Mouse (Mus musculus) lung, embryonic 14.5 days (tissue): ENCODE measurements around the gene Plscr3. TPM values are rescaled to one million over a fixed set of nuclear protein-coding genes. Genes with fewer than 3 reads are reported as not detected.

Experiments used
- ATAC-seq: fragments of 200-750 bp; cut with Nextera tagmentation; 2 replicates; pipeline ENCODE4 v1.8.0; 2017; ENCODE audit warnings: mild to moderate bottlenecking, moderate TSS enrichment, moderate library complexity; ENCODE audit not compliant: insufficient read depth
- DNase-seq: peaks from one replicate; pipeline ENCODE4 v3.0.0-alpha.2; 2015
- H3K27ac ChIP-seq: fragments of 300-500 bp; sonication (generic); 2 replicates; pipeline ENCODE4 v1.5.1; 2014; ENCODE audit warnings: low read depth, mild to moderate bottlenecking, moderate library complexity
- H3K27me3 ChIP-seq: fragments of 300-500 bp; sonication (generic); 2 replicates; pipeline ENCODE4 v1.6.1; 2014; ENCODE audit warnings: low read length, control low read depth; ENCODE audit not compliant: insufficient read depth
- H3K36me3 ChIP-seq: fragments of 300-500 bp; sonication (generic); 2 replicates; pipeline ENCODE4 v1.6.1; 2014; ENCODE audit warnings: control low read depth; ENCODE audit not compliant: insufficient read depth
- H3K4me1 ChIP-seq: fragments of 300-500 bp; sonication (generic); 2 replicates; pipeline ENCODE4 v1.6.1; 2014; ENCODE audit warnings: antibody characterized with exemption, control low read depth; ENCODE audit not compliant: insufficient read depth
- H3K4me2 ChIP-seq: fragments of 300-500 bp; sonication (generic); 2 replicates; pipeline ENCODE4 v1.6.1; 2014; ENCODE audit warnings: mild to moderate bottlenecking
- H3K4me3 ChIP-seq: fragments of 300-500 bp; sonication (generic); 2 replicates; pipeline ENCODE4 v1.5.1; 2014; ENCODE audit warnings: low read depth, low read length
- H3K9ac ChIP-seq: fragments of 300-500 bp; sonication (generic); 2 replicates; pipeline ENCODE4 v1.6.1; 2014
- H3K9me3 ChIP-seq: fragments of 300-500 bp; sonication (generic); 2 replicates; pipeline ENCODE4 v1.6.1; 2016; ENCODE audit warnings: low read depth, low read length, control low read depth
- CTCF ChIP-seq: IDR thresholded peaks from 2 replicates; pipeline ENCODE4 v1.5.1; 2016; ENCODE audit warnings: antibody characterized with exemption, low read depth
- WGBS: fragments of 180-500 bp; shearing (Covaris S2); extraction: QIAGEN DNeasy Blood & Tissue Kit; methylation state at CpG from one replicate; pipeline ENCODE4 v1.1.7; 2014; 5-methylcytosine and 5-hydroxymethylcytosine counted together
- polyA plus RNA-seq: library from polyadenylated mRNA; unstranded; fragments of >200 nt; fragmentation: Nextera tagmentation; extraction: Ambion mirVana; gene quantifications from 2 replicates; pipeline ENCODE4 v1.2.1, GENCODE M21; 2014

The Plscr3 gene
- polyA plus RNA-seq, 1 experiment from 2014 or later, result 115 TPM

DNA sequence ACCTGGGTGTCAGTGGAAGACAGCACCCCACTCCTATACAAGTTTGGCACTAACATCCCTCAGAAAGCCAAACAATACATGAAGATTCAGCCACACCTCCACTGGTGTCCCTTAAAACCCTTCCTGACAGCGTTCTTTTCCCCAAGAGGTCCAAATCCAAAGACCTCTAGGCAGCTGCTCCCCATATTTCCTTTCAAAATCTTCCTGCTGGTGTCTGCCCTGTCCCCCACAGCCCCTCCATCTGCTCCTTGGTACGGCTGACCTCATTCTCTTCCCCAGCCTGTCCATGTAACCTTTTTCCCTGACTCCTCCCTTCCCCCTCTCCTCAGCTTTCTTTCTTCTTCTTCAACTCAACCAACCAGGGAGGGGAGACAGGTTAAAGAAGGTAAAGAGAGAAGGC is 22.7 kb upstream of the Plscr3 start:
- Histone ChIP-seq H3K36me3 (peaks cover 41% of the 10 kb centered on the region), H3K4me1 (no peaks in the 10 kb centered on the region), H3K9me3 (no peaks in the 10 kb centered on the region), H3K27ac (no peak overlapping the region), H3K27me3 (no peaks in the 10 kb centered on the region), H3K4me3 (no peak overlapping the region), H3K9ac (no peak overlapping the region), H3K4me2 (no peak overlapping the region)
- ATAC-seq, result no peak
- 83% methylated on average over 2 of the region's 2 CpGs for WGBS
- no peak for TF ChIP-seq CTCF
- no peak for DNase-seq

DNA sequence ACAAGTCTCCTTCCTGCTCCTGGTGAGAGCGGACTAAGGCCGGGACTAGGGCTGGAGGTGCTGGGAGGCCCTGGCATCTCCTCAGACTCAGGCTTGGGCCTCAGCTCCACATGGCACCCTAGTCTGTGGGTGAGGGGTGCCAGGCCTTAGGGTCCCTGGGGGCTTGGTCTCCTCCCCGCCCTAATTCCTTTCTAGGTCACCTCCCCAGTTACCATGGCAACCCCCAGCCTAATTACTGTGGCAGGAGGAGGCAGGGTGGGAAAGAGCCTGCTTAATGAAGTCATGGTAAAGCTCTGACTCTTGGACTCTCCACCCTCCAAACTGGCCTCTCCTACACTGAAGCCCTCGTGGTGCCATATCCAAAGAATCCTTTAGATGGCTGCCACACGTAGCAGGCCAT is 17.3 kb upstream of the Plscr3 start:
- WGBS, result 73% methylated on average over 5 of the region's 5 CpGs
- Histone ChIP-seq H3K9me3 (no peaks in the 10 kb centered on the region), H3K27ac (no peak overlapping the region), H3K4me2 (no peak overlapping the region), H3K4me1 (peaks cover 3% of the 10 kb centered on the region; the same call in 1 of the 2 replicates), H3K36me3 (peaks cover 71% of the 10 kb centered on the region), H3K9ac (no peak overlapping the region), H3K4me3 (no peak overlapping the region), H3K27me3 (peaks cover 4% of the 10 kb centered on the region; the same call in 1 of the 2 replicates)
- no peak for DNase-seq
- TF ChIP-seq CTCF, result no peak
- ATAC-seq, result no peak

DNA sequence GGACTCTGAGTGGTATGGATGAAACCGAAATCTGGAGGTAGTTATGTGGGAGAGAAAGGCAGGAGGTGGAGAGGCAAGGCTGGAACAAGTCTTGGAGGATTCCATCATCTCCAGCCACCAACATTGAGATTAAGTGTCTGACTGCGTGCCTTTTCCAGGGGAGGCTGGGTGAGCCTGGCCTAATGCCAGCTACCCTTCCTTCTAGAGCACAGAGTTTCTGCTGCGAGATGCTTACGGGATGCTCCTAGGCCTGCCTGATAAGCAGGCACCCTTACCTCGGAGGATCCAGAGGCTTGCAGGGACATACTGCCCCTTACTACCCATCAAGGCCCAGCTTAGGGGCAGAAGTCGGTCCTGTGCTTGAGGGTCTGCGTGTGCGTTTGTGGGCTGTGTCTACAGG is 12.6 kb upstream of the Plscr3 start:
- Histone ChIP-seq H3K36me3 (peaks cover 32% of the 10 kb centered on the region), H3K27me3 (peaks cover 14% of the 10 kb centered on the region; the same call in 1 of the 2 replicates), H3K27ac (no peak overlapping the region), H3K9me3 (no peaks in the 10 kb centered on the region), H3K4me3 (peak overlapping the region; percentile 73), H3K4me2 (peak overlapping the region; percentile 75), H3K9ac (peak overlapping the region; percentile 55), H3K4me1 (peaks cover 16% of the 10 kb centered on the region; the same call in 1 of the 2 replicates)
- no peak for DNase-seq
- 51% methylated on average over 8 of the region's 8 CpGs for WGBS
- TF ChIP-seq CTCF, result no peak
- ATAC-seq, result no peak

DNA sequence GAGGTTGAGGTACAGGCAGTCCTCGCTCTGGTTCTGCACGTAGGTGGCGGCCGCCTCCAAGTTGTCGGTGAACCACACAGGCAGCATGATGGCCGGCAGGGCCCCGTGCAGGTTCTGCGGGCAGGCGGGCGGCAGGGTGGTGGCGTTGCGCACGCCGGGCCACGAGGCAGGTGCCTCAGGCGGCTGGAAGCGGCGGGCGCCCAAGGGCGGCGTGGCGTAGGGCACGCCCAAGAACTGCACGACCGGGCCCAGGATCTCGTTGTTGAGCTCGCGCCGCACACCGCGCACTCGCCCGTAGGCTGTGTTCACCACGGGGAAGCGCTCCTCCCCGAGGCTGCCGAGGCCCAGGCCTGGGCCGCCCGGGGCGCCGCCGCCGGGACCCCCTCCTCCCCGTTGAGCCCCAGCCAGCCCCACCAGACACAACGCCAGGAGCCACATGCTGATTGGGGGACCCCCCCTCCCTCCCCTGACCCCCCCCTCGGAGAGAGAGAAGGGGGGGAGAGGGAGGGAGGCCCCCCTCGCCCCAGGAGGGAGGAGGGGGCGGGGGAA is 12.1 kb upstream of the Plscr3 start:
- Histone ChIP-seq H3K4me1 (peaks cover 16% of the 10 kb centered on the region; the same call in 1 of the 2 replicates), H3K4me3 (peak overlapping the region; percentile 73), H3K36me3 (peaks cover 27% of the 10 kb centered on the region), H3K9me3 (no peaks in the 10 kb centered on the region), H3K9ac (peak overlapping the region; percentile 55), H3K4me2 (peak overlapping the region; percentile 75), H3K27me3 (peaks cover 14% of the 10 kb centered on the region; the same call in 1 of the 2 replicates), H3K27ac (no peak overlapping the region)
- DNase-seq (peak; percentile 60), ATAC-seq (no peak)
- WGBS, result 8% methylated on average over 46 of the region's 48 CpGs
- TF ChIP-seq CTCF, result no peak

DNA sequence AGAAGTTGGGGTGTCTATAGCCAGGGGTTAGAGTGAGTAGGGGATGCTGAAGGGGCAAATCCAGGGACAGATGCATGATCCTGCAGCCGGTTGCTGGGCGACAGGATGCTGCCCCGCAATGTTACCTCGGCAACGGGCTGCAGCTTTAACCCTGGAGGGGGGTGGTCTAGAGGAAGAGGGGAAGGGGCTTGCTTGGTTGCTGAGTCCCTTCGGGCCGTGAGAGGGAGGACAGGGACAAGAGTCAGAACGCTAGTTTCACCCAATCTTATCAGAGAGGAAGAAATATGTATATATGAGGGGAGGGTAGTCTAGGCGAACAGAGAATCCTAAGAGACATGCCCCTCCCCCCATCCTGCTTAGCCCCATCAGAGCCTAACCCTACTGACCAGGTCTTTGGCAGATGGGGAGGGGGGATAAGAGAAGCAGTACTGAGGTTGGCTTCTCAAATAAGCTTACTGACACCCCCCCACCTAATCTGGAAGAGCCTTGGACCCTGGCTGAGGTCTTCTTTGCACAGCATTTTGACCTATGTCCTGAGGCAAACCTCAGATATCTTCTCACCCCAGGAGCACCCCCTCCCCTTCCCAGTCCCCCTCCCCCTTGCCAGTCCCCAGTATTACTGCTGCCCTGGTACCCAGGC is 10.7 kb upstream of the Plscr3 start:
- peaks cover 21% of the 10 kb centered on the region for H3K36me3 ChIP-seq
- H3K9ac ChIP-seq, result peak overlapping the region; percentile 20
- ATAC-seq (no peak), DNase-seq (no peak)
- peaks cover 14% of the 10 kb centered on the region; the same call in 1 of the 2 replicates for H3K27me3 ChIP-seq
- peaks cover 19% of the 10 kb centered on the region; the same call in 1 of the 2 replicates for H3K4me1 ChIP-seq
- peak overlapping the region; percentile 73; the same call in 1 of the 2 replicates for H3K4me3 ChIP-seq
- 8% methylated on average over 9 of the region's 9 CpGs for WGBS
- no peaks in the 10 kb centered on the region for H3K9me3 ChIP-seq
- no peak overlapping the region for H3K27ac ChIP-seq
- TF ChIP-seq CTCF, result no peak
- peak overlapping the region; percentile 75 for H3K4me2 ChIP-seq

- H3K27me3 ChIP-seq, result peaks cover 14% of the 10 kb centered on the region; the same call in 1 of the 2 replicates
- no peaks in the 10 kb centered on the region for H3K9me3 ChIP-seq
- peaks cover 21% of the 10 kb centered on the region for H3K36me3 ChIP-seq
- peak overlapping the region; percentile 73 for H3K4me3 ChIP-seq
- peaks cover 19% of the 10 kb centered on the region; the same call in 1 of the 2 replicates for H3K4me1 ChIP-seq
- H3K9ac ChIP-seq, result peak overlapping the region; percentile 20; the same call in 1 of the 2 replicates
- ATAC-seq (no peak), DNase-seq (no peak)
- 8% methylated on average over 3 of the region's 4 CpGs for WGBS
- peak overlapping the region; percentile 75 for H3K4me2 ChIP-seq
- no peak overlapping the region for H3K27ac ChIP-seq
- no peak for TF ChIP-seq CTCF
Measured at GRCm38 (mm10) chr11:69835966-69836335, 10.2 kb upstream of the Plscr3 start.
